Mouse (Mus musculus): Measurements from ENCODE around the gene Timm13. TPM values are rescaled to one million over a fixed set of nuclear protein-coding genes. Genes with fewer than 3 reads are reported as not detected.

Gene Timm13
- total RNA-seq, 2 experiments from 2014 or later, result 158 to 161 TPM

GRCm38 (mm10) chr10:80913364-80914011, 12.7 kb upstream of the Timm13 start:
- intact Hi-C loops (cut with DNase I), result no loop called here
- DNase-seq (ENCODE audit: extremely low spot score in 1 of 2, low spot score in 2 of 2), result no peak

- intact Hi-C loops (cut with DNase I), result no loop called here
- DNase-seq (ENCODE audit: extremely low spot score in 1 of 2, low spot score in 2 of 2), result no peak
These were observed 11.1 kb upstream of the Timm13 start for GRCm38 (mm10) chr10:80911891-80912290.

- no peak for DNase-seq (ENCODE audit: extremely low spot score in 1 of 2, low spot score in 2 of 2)
- intact Hi-C loops (cut with DNase I), result no loop called here
These were observed 10.6 kb upstream of the Timm13 start for GRCm38 (mm10) chr10:80911354-80911753.

- DNase-seq (ENCODE audit: extremely low spot score in 1 of 2, low spot score in 2 of 2), result no peak
- intact Hi-C loops (cut with DNase I), result no loop called here
These were observed 8.8 kb upstream of the Timm13 start for GRCm38 (mm10) chr10:80909375-80910162.

- intact Hi-C loops (cut with DNase I), result no loop called here
- no peak for DNase-seq (ENCODE audit: extremely low spot score in 1 of 2, low spot score in 2 of 2)
These were observed 3.9 kb upstream of the Timm13 start for GRCm38 (mm10) chr10:80904709-80905108.

GRCm38 (mm10) chr10:80904004-80904693, 3.4 kb upstream of the Timm13 start:
- intact Hi-C loops (cut with DNase I), result no loop called here
- no peak for DNase-seq (ENCODE audit: extremely low spot score in 1 of 2, low spot score in 2 of 2)

- no peak for DNase-seq (ENCODE audit: extremely low spot score in 1 of 2, low spot score in 2 of 2)
- intact Hi-C loops (cut with DNase I), result no loop called here
These were observed 2.5 kb upstream of the Timm13 start for GRCm38 (mm10) chr10:80903282-80903681.

GRCm38 (mm10) chr10:80902273-80902940, 1.6 kb upstream of the Timm13 start:
- no peak for DNase-seq (ENCODE audit: extremely low spot score in 1 of 2, low spot score in 2 of 2)
- intact Hi-C loops (cut with DNase I), result no loop called here

- no peak for DNase-seq (ENCODE audit: extremely low spot score in 1 of 2, low spot score in 2 of 2)
- intact Hi-C loops (cut with DNase I), result no loop called here
These were observed 872 bp upstream of the Timm13 start for GRCm38 (mm10) chr10:80901409-80902272.

- intact Hi-C loops (cut with DNase I), result no loop called here
- no peak for DNase-seq (ENCODE audit: extremely low spot score in 1 of 2, low spot score in 2 of 2)
These were observed 1.0 kb downstream of the Timm13 start for GRCm38 (mm10) chr10:80899591-80900317.

- DNase-seq (ENCODE audit: extremely low spot score in 1 of 2, low spot score in 2 of 2), result no peak
These were observed 1.7 kb downstream of the Timm13 start for GRCm38 (mm10) chr10:80899074-80899473.

GRCm38 (mm10) chr10:80897861-80898510, 2.8 kb downstream of the Timm13 start:
- DNase-seq (ENCODE audit: extremely low spot score in 1 of 2, low spot score in 2 of 2), result peak in 1 of 2 experiments; percentile 66
- intact Hi-C loops (cut with DNase I), result no loop called here

More at GRCm38 (mm10) chr10:80899074-80899473, 1.7 kb downstream of the Timm13 start:
- intact Hi-C loops (cut with DNase I), result no loop called here

- intact Hi-C loops (cut with DNase I), result no loop called here
These were observed 3.9 kb downstream of the Timm13 start for GRCm38 (mm10) chr10:80896581-80897485.

GRCm38 (mm10) chr10:80895697-80896096, 5.1 kb downstream of the Timm13 start:
- no peak for DNase-seq (ENCODE audit: extremely low spot score in 1 of 2, low spot score in 2 of 2)
- intact Hi-C loops (cut with DNase I), result no loop called here

More at GRCm38 (mm10) chr10:80896581-80897485, 3.9 kb downstream of the Timm13 start:
- DNase-seq (ENCODE audit: extremely low spot score in 1 of 2, low spot score in 2 of 2), result no peak

GRCm38 (mm10) chr10:80895100-80895499, 5.7 kb downstream of the Timm13 start:
- no peak for DNase-seq (ENCODE audit: extremely low spot score in 1 of 2, low spot score in 2 of 2)
- intact Hi-C loops (cut with DNase I), result no loop called here

GRCm38 (mm10) chr10:80887181-80887580, 13.6 kb downstream of the Timm13 start:
- DNase-seq (ENCODE audit: extremely low spot score in 1 of 2, low spot score in 2 of 2), result no peak
- intact Hi-C loops (cut with DNase I), result no loop called here

Data from left cerebral cortex, postnatal 10 days (tissue).